Mouse (Mus musculus): ENCODE measurements around the gene Hist2h3c2. TPM values are rescaled to one million over a fixed set of nuclear protein-coding genes. Genes with fewer than 3 reads are reported as not detected.
"Not testable (repeated sequence)": the region's sequence is repeated elsewhere in the genome, so short reads cannot be mapped to it uniquely, and the experiment has no call there.

Hist2h3c2 gene
- polyA plus RNA-seq, 1 experiment, result 5.1 TPM

DNA sequence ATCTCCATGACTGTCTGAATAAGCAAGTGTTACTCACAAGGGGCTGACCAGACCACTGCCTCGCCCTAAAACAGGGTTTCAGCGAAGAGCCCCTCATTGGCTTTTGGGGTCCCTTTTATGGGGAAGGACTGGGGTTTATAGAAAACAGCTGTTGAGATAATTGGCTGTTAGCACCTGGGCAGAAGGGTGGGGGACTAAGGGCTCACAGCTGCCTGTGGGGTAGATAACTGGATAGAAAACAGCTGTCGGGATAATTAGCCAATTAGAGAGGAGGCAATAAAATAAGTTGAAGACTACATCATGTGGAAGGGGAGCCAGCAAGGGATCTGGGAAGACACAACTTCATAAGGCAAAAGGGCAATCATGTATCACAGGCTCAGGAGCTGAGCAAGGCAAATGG, 12.0 kb upstream of the Hist2h3c2 start:
- H3ac ChIP-seq (ENCODE audit: control insufficient read depth, insufficient read length, low read depth), result no peak overlapping the region
- no peaks in the 10 kb centered on the region for H3K36me3 ChIP-seq (ENCODE audit: control insufficient read depth, insufficient read depth)
- H3K27me3 ChIP-seq (ENCODE audit: control insufficient read depth, insufficient read depth, insufficient read length), result no peaks in the 10 kb centered on the region
- H3K79me3 ChIP-seq (ENCODE audit: low read depth), result peaks cover 2% of the 10 kb centered on the region
- no peaks in the 10 kb centered on the region for H3K79me2 ChIP-seq (ENCODE audit: control insufficient read depth, insufficient read depth)
- H3K4me3 ChIP-seq (ENCODE audit: insufficient read depth, poor library complexity, severe bottlenecking), result no peak overlapping the region
- TF ChIP-seq MAX (IDR thresholded peaks at IDR 0.05), result no peak
- TF ChIP-seq MYOD1 (IDR thresholded peaks at IDR 0.05; ENCODE audit: control insufficient read depth, insufficient read length, low read depth), result no peak
- TF ChIP-seq MYOG (IDR thresholded peaks at IDR 0.05; ENCODE audit: control insufficient read depth, extremely low read depth, insufficient read length), result no peak
- no peak for TF ChIP-seq CTCF (IDR thresholded peaks at IDR 0.05; ENCODE audit: control insufficient read depth, insufficient read depth, insufficient read length)
- no peak for TF ChIP-seq FOSL1 (IDR thresholded peaks at IDR 0.05; ENCODE audit: insufficient read depth, low read length, poor library complexity, severe bottlenecking)
- TF ChIP-seq CEBPB (IDR thresholded peaks at IDR 0.05; ENCODE audit: low read depth), result no peak
- no peak for TF ChIP-seq USF1 (IDR thresholded peaks at IDR 0.05; ENCODE audit: low read depth)

- Histone ChIP-seq H3K36me3 (ENCODE audit: control insufficient read depth, insufficient read depth) (no peaks in the 10 kb centered on the region), H3K4me3 (ENCODE audit: insufficient read depth, poor library complexity, severe bottlenecking) (peak overlapping the region; percentile 3), H3ac (ENCODE audit: control insufficient read depth, insufficient read length, low read depth) (no peak overlapping the region), H3K27me3 (ENCODE audit: control insufficient read depth, insufficient read depth, insufficient read length) (no peaks in the 10 kb centered on the region), H3K79me3 (ENCODE audit: low read depth) (peaks cover 2% of the 10 kb centered on the region), H3K79me2 (ENCODE audit: control insufficient read depth, insufficient read depth) (no peaks in the 10 kb centered on the region)
- TF ChIP-seq MYOD1 (IDR thresholded peaks at IDR 0.05; ENCODE audit: control insufficient read depth, insufficient read length, low read depth), result no peak
- no peak for TF ChIP-seq MAX (IDR thresholded peaks at IDR 0.05)
- no peak for TF ChIP-seq MYOG (IDR thresholded peaks at IDR 0.05; ENCODE audit: control insufficient read depth, extremely low read depth, insufficient read length)
- no peak for TF ChIP-seq CEBPB (IDR thresholded peaks at IDR 0.05; ENCODE audit: low read depth)
- no peak for TF ChIP-seq FOSL1 (IDR thresholded peaks at IDR 0.05; ENCODE audit: insufficient read depth, low read length, poor library complexity, severe bottlenecking)
- no peak for TF ChIP-seq USF1 (IDR thresholded peaks at IDR 0.05; ENCODE audit: low read depth)
- no peak for TF ChIP-seq CTCF (IDR thresholded peaks at IDR 0.05; ENCODE audit: control insufficient read depth, insufficient read depth, insufficient read length)
These were observed 10.1 kb upstream of the Hist2h3c2 start for GRCm38 (mm10) chr3:96249034-96249345.

- Histone ChIP-seq H3K27me3 (ENCODE audit: control insufficient read depth, insufficient read depth, insufficient read length) (no peaks in the 10 kb centered on the region), H3K79me3 (ENCODE audit: low read depth) (peaks cover 2% of the 10 kb centered on the region), H3K4me3 (ENCODE audit: insufficient read depth, poor library complexity, severe bottlenecking) (peak overlapping the region; percentile 25), H3K36me3 (ENCODE audit: control insufficient read depth, insufficient read depth) (no peaks in the 10 kb centered on the region), H3ac (ENCODE audit: control insufficient read depth, insufficient read length, low read depth) (peak overlapping the region; percentile 35), H3K79me2 (ENCODE audit: control insufficient read depth, insufficient read depth) (no peaks in the 10 kb centered on the region)
- TF ChIP-seq FOSL1 (IDR thresholded peaks at IDR 0.05; ENCODE audit: insufficient read depth, low read length, poor library complexity, severe bottlenecking) (no peak), CTCF (IDR thresholded peaks at IDR 0.05; ENCODE audit: control insufficient read depth, insufficient read depth, insufficient read length) (no peak), USF1 (IDR thresholded peaks at IDR 0.05; ENCODE audit: low read depth) (no peak)
These were observed 9.5 kb upstream of the Hist2h3c2 start for GRCm38 (mm10) chr3:96248141-96249033.

DNA sequence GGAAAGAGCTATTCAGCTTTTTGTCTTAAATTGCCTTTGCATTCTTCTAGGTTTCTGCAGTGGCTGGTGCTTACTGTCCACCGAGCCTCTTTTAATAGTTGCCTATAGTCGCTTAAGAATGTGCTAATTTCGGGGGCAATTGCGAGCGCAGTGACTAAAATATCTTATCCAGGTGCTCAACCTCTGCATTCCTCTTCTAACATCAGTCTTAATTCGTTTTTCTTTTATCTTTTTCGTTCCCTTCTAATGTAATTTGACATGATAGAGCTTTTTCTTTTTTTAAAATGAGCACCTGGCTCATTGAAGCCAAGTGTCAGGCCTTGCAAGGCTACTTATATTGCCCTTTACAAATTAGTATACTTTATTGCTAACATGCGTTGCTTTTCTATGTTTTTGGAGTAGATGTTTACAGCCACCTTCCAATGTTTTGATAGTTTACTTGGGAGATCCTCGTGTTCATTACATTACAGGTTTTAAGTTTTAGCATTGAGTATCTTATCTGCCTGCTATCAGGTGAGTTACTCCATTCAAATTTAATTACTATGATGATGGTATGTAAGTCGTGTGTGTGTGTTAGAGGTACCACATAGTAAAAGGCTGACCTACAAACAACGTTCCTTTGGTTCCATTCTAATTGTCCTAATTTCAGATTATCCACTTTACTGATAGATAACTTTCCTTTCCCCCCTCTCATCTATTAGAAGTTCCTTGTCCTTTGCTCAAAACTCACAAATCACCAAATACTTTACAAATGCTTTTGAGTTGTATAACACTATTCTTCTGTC, 8.6 kb upstream of the Hist2h3c2 start:
- Histone ChIP-seq H3ac (ENCODE audit: control insufficient read depth, insufficient read length, low read depth) (peak overlapping the region; percentile 67), H3K79me3 (ENCODE audit: low read depth) (peaks cover 2% of the 10 kb centered on the region), H3K27me3 (ENCODE audit: control insufficient read depth, insufficient read depth, insufficient read length) (no peaks in the 10 kb centered on the region), H3K36me3 (ENCODE audit: control insufficient read depth, insufficient read depth) (no peaks in the 10 kb centered on the region), H3K79me2 (ENCODE audit: control insufficient read depth, insufficient read depth) (no peaks in the 10 kb centered on the region), H3K4me3 (ENCODE audit: insufficient read depth, poor library complexity, severe bottlenecking) (peak overlapping the region; percentile 25)
- TF ChIP-seq MYOG (IDR thresholded peaks at IDR 0.05; ENCODE audit: control insufficient read depth, extremely low read depth, insufficient read length), result no peak
- TF ChIP-seq MAX (IDR thresholded peaks at IDR 0.05), result no peak
- no peak for TF ChIP-seq MYOD1 (IDR thresholded peaks at IDR 0.05; ENCODE audit: control insufficient read depth, insufficient read length, low read depth)
- TF ChIP-seq CTCF (IDR thresholded peaks at IDR 0.05; ENCODE audit: control insufficient read depth, insufficient read depth, insufficient read length), result no peak
- no peak for TF ChIP-seq CEBPB (IDR thresholded peaks at IDR 0.05; ENCODE audit: low read depth)
- no peak for TF ChIP-seq FOSL1 (IDR thresholded peaks at IDR 0.05; ENCODE audit: insufficient read depth, low read length, poor library complexity, severe bottlenecking)

DNA sequence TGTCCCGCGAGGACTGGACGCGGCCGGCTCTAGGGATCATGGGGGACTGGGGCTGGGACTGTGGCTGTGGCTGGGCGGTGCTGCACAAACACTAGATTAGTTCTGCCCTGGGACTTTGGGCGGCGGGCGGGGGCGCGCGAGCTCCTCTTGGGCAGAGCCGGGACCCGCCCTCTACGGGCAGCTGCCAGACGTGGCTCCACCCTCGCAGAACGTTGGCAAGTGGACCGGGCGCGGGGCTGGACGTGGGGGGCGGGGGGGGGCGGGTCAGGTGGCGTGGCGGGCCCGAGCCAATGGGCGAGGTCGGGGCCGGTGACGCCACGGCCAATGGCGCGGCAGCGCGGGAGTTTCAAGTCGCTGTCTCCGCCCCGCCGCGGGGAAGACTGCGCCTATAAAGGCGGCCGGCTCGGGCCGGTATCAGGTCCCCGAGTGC, 7.5 kb upstream of the Hist2h3c2 start, which contains the start of gene Hist2h3c1:
Gene Hist2h3c1 (plus strand): TSS at position 259 of the 430 bp plus-strand sequence.
- H3K79me2 ChIP-seq (ENCODE audit: control insufficient read depth, insufficient read depth); H3K27me3 ChIP-seq (ENCODE audit: control insufficient read depth, insufficient read depth, insufficient read length); H3K36me3 ChIP-seq (ENCODE audit: control insufficient read depth, insufficient read depth); H3K79me3 ChIP-seq (ENCODE audit: low read depth): not testable (repeated sequence)
- Histone ChIP-seq H3K4me3 (ENCODE audit: insufficient read depth, poor library complexity, severe bottlenecking) (peak within 1 kb of the TSS; percentile 25), H3ac (ENCODE audit: control insufficient read depth, insufficient read length, low read depth) (peak within 1 kb of the TSS; percentile 67)

DNA sequence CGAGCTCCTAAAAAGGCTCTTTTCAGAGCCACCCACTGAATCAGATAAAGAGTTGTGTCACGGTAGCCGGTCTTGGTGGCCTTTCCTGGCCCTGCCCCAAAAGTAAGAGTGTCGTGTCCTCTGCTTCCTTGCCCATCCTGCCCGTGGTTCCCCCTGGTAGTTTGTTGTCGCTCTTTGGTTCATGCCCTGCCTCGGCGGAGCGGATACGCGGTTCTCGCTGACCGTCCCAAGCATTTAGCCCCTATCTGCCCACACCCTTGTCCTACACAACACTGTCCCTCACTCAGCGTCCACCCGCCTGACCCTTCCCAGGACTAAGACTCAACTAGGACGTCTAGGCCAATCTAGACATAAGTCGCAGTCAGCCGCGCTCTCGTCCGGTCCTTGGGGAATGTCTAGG, 7.1 kb upstream of the Hist2h3c2 start:
- not testable (repeated sequence) for H3K79me3 ChIP-seq (ENCODE audit: low read depth); H3K36me3 ChIP-seq (ENCODE audit: control insufficient read depth, insufficient read depth); H3K4me3 ChIP-seq (ENCODE audit: insufficient read depth, poor library complexity, severe bottlenecking); H3ac ChIP-seq (ENCODE audit: control insufficient read depth, insufficient read length, low read depth); H3K27me3 ChIP-seq (ENCODE audit: control insufficient read depth, insufficient read depth, insufficient read length); H3K79me2 ChIP-seq (ENCODE audit: control insufficient read depth, insufficient read depth)
